Mouse (Mus musculus) neural tube, embryonic 15.5 days (tissue): ENCODE measurements around the gene Antxr2. TPM values are rescaled to one million over a fixed set of nuclear protein-coding genes. Genes with fewer than 3 reads are reported as not detected.
A peak's percentile ranks its signal among the peaks of the same experiment; 100 is the strongest.

Source experiments
- ATAC-seq: fragments of 200-750 bp; cut with Nextera tagmentation; 2 replicates; pipeline ENCODE4 v1.8.0; 2017; ENCODE audit warnings: mild to moderate bottlenecking, moderate TSS enrichment, moderate library complexity; ENCODE audit not compliant: low FRiP score
- H3K27ac ChIP-seq: fragments of 300-500 bp; sonication (generic); replicated peaks from 2 replicates; pipeline ENCODE4 v1.5.1; 2015; ENCODE audit warnings: mild to moderate bottlenecking, inconsistent platforms
- H3K27me3 ChIP-seq: fragments of 300-500 bp; sonication (generic); replicated peaks from 2 replicates; pipeline ENCODE4 v1.6.1; 2015; ENCODE audit warnings: inconsistent platforms
- H3K36me3 ChIP-seq: fragments of 300-500 bp; sonication (generic); 2 replicates; pipeline ENCODE4 v1.6.1; 2015; ENCODE audit warnings: inconsistent platforms
- H3K4me1 ChIP-seq: fragments of 300-500 bp; sonication (generic); 2 replicates; pipeline ENCODE4 v1.6.1; 2015; ENCODE audit warnings: inconsistent platforms
- H3K4me2 ChIP-seq: fragments of 300-500 bp; sonication (generic); 2 replicates; pipeline ENCODE4 v1.6.1; 2015; ENCODE audit warnings: inconsistent platforms, mild to moderate bottlenecking, moderate library complexity
- H3K4me3 ChIP-seq: fragments of 300-500 bp; sonication (generic); replicated peaks from 2 replicates; pipeline ENCODE4 v1.5.1; 2015; ENCODE audit warnings: mild to moderate bottlenecking, inconsistent platforms
- H3K9ac ChIP-seq: fragments of 300-500 bp; sonication (generic); replicated peaks from 2 replicates; pipeline ENCODE4 v1.6.1; 2015; ENCODE audit warnings: mild to moderate bottlenecking, inconsistent platforms
- H3K9me3 ChIP-seq: fragments of 300-500 bp; sonication (generic); replicated peaks from 2 replicates; pipeline ENCODE4 v1.6.1; 2016; ENCODE audit warnings: inconsistent platforms
- WGBS: fragments of 180-500 bp; shearing (Covaris S2); methylation state at CpG from one replicate; pipeline ENCODE4 v1.1.7; 2015; ENCODE audit warnings: mixed read lengths; 5-methylcytosine and 5-hydroxymethylcytosine counted together
- polyA plus RNA-seq: library from polyadenylated mRNA; unstranded; fragments of >200 nt; fragmentation: Nextera tagmentation; extraction: Ambion mirVana; gene quantifications from 2 replicates; pipeline ENCODE4 v1.2.1, GENCODE M21; 2015

Gene Antxr2
- 7.3 and 10.0 TPM in 2 replicates for polyA plus RNA-seq

GRCm38 (mm10) chr5:98030902-98031641 is at the start of gene Antxr2:
Gene Antxr2, minus strand, starts transcription at chr5:98031043.
- peak within 1 kb of the TSS; percentile 61 for H3K9ac ChIP-seq
- H3K27ac ChIP-seq: peak within 1 kb of the TSS; percentile 74
- H3K4me3 ChIP-seq: peak within 1 kb of the TSS; percentile 59
- H3K9me3 ChIP-seq: no peaks in the 10 kb centered on the region
- H3K36me3 ChIP-seq: no peaks in the 10 kb centered on the region
- H3K27me3 ChIP-seq: peaks cover 4% of the 10 kb centered on the region; the same call in 1 of the 2 replicates
- H3K4me1 ChIP-seq: peaks cover 16% of the 10 kb centered on the region; the same call in 1 of the 2 replicates
- peak within 1 kb of the TSS; percentile 99 for H3K4me2 ChIP-seq
- peak; percentile 65 for ATAC-seq
- WGBS: 3% methylated on average over 57 of the region's 58 CpGs

- Histone ChIP-seq H3K9me3 (no peaks in the 10 kb centered on the region), H3K4me2 (no peak overlapping the region), H3K27ac (no peak overlapping the region), H3K36me3 (no peaks in the 10 kb centered on the region), H3K4me3 (no peak overlapping the region), H3K4me1 (no peaks in the 10 kb centered on the region), H3K9ac (no peak overlapping the region), H3K27me3 (no peaks in the 10 kb centered on the region)
- no peak for ATAC-seq
- 69% methylated on average over 3 of the region's 3 CpGs for WGBS
These were observed 45.8 kb upstream of the Antxr2 start for GRCm38 (mm10) chr5:98076612-98077011.

GRCm38 (mm10) chr5:98069191-98069590 is 38.3 kb upstream of the Antxr2 start:
- no peak for ATAC-seq
- H3K27me3 ChIP-seq: no peaks in the 10 kb centered on the region
- WGBS: 53% methylated on average over 4 of the region's 4 CpGs
- no peak overlapping the region for H3K4me3 ChIP-seq
- H3K36me3 ChIP-seq: no peaks in the 10 kb centered on the region
- no peaks in the 10 kb centered on the region for H3K4me1 ChIP-seq
- no peaks in the 10 kb centered on the region for H3K9me3 ChIP-seq
- no peak overlapping the region for H3K9ac ChIP-seq
- H3K4me2 ChIP-seq: no peak overlapping the region
- H3K27ac ChIP-seq: no peak overlapping the region

- 93% methylated on average over 6 of the region's 6 CpGs for WGBS
- Histone ChIP-seq H3K9me3 (no peaks in the 10 kb centered on the region), H3K27me3 (no peaks in the 10 kb centered on the region), H3K4me1 (no peaks in the 10 kb centered on the region), H3K27ac (no peak overlapping the region), H3K4me2 (no peak overlapping the region), H3K4me3 (no peak overlapping the region), H3K36me3 (no peaks in the 10 kb centered on the region), H3K9ac (no peak overlapping the region)
- ATAC-seq: no peak
These were observed 24.4 kb upstream of the Antxr2 start for GRCm38 (mm10) chr5:98055275-98055674.

- ATAC-seq: no peak
- Histone ChIP-seq H3K4me2 (no peak overlapping the region), H3K27me3 (no peaks in the 10 kb centered on the region), H3K27ac (no peak overlapping the region), H3K36me3 (no peaks in the 10 kb centered on the region), H3K9me3 (no peaks in the 10 kb centered on the region), H3K4me1 (no peaks in the 10 kb centered on the region), H3K9ac (no peak overlapping the region), H3K4me3 (no peak overlapping the region)
- 94% methylated on average over 1 of the region's 1 CpGs for WGBS
These were observed 24.0 kb upstream of the Antxr2 start for GRCm38 (mm10) chr5:98054834-98055233.

- Histone ChIP-seq H3K4me2 (no peak overlapping the region), H3K27me3 (peaks cover 4% of the 10 kb centered on the region; the same call in 1 of the 2 replicates), H3K4me1 (peaks cover 14% of the 10 kb centered on the region; the same call in 1 of the 2 replicates), H3K36me3 (no peaks in the 10 kb centered on the region), H3K9ac (no peak overlapping the region), H3K9me3 (no peaks in the 10 kb centered on the region), H3K27ac (no peak overlapping the region), H3K4me3 (no peak overlapping the region)
- WGBS: 79% methylated on average over 2 of the region's 2 CpGs
- ATAC-seq: no peak
These were observed 4.1 kb upstream of the Antxr2 start for GRCm38 (mm10) chr5:98034928-98035327.

GRCm38 (mm10) chr5:98034207-98034606 is 3.4 kb upstream of the Antxr2 start:
- 70% methylated on average over 2 of the region's 2 CpGs for WGBS
- ATAC-seq: no peak
- H3K27me3 ChIP-seq: peaks cover 4% of the 10 kb centered on the region; the same call in 1 of the 2 replicates

GRCm38 (mm10) chr5:98032803-98033420 is 2.1 kb upstream of the Antxr2 start:
- peaks cover 4% of the 10 kb centered on the region; the same call in 1 of the 2 replicates for H3K27me3 ChIP-seq
- H3K4me2 ChIP-seq: no peak overlapping the region
- peaks cover 16% of the 10 kb centered on the region; the same call in 1 of the 2 replicates for H3K4me1 ChIP-seq
- H3K4me3 ChIP-seq: no peak overlapping the region
- WGBS: 74% methylated on average over 7 of the region's 7 CpGs
- no peak for ATAC-seq
- no peaks in the 10 kb centered on the region for H3K36me3 ChIP-seq
- H3K9me3 ChIP-seq: no peaks in the 10 kb centered on the region
- H3K9ac ChIP-seq: no peak overlapping the region
- no peak overlapping the region for H3K27ac ChIP-seq

More at GRCm38 (mm10) chr5:98034207-98034606, 3.4 kb upstream of the Antxr2 start:
- Histone ChIP-seq H3K27ac (no peak overlapping the region), H3K4me1 (peaks cover 16% of the 10 kb centered on the region; the same call in 1 of the 2 replicates), H3K4me2 (no peak overlapping the region), H3K36me3 (no peaks in the 10 kb centered on the region), H3K9ac (no peak overlapping the region), H3K4me3 (no peak overlapping the region), H3K9me3 (no peaks in the 10 kb centered on the region)

GRCm38 (mm10) chr5:98030091-98030901 is 547 bp downstream of the Antxr2 start:
- peak; percentile 76 for ATAC-seq
- no peaks in the 10 kb centered on the region for H3K9me3 ChIP-seq
- H3K4me1 ChIP-seq: peaks cover 16% of the 10 kb centered on the region; the same call in 1 of the 2 replicates
- no peaks in the 10 kb centered on the region for H3K36me3 ChIP-seq
- H3K9ac ChIP-seq: peak overlapping the region; percentile 61
- H3K4me3 ChIP-seq: peak overlapping the region; percentile 59
- H3K27me3 ChIP-seq: peaks cover 4% of the 10 kb centered on the region; the same call in 1 of the 2 replicates
- peak overlapping the region; percentile 99 for H3K4me2 ChIP-seq
- peak overlapping the region; percentile 74 for H3K27ac ChIP-seq
- under 1% methylated on average over 36 of the region's 36 CpGs for WGBS

GRCm38 (mm10) chr5:98027688-98028389 is 3.0 kb downstream of the Antxr2 start:
- Histone ChIP-seq H3K4me2 (peak overlapping the region; percentile 99; the same call in 1 of the 2 replicates), H3K4me1 (peaks cover 16% of the 10 kb centered on the region; the same call in 1 of the 2 replicates)
- ATAC-seq: no peak

GRCm38 (mm10) chr5:98025921-98026320 is 4.9 kb downstream of the Antxr2 start:
- Histone ChIP-seq H3K9ac (no peak overlapping the region), H3K4me3 (no peak overlapping the region), H3K36me3 (no peaks in the 10 kb centered on the region), H3K9me3 (no peaks in the 10 kb centered on the region), H3K27ac (no peak overlapping the region), H3K27me3 (no peaks in the 10 kb centered on the region), H3K4me1 (peaks cover 10% of the 10 kb centered on the region; the same call in 1 of the 2 replicates), H3K4me2 (no peak overlapping the region)
- WGBS: 91% methylated on average over 2 of the region's 2 CpGs
- no peak for ATAC-seq

More at GRCm38 (mm10) chr5:98027688-98028389, 3.0 kb downstream of the Antxr2 start:
- Histone ChIP-seq H3K27me3 (peaks cover 4% of the 10 kb centered on the region; the same call in 1 of the 2 replicates), H3K4me3 (no peak overlapping the region), H3K36me3 (no peaks in the 10 kb centered on the region), H3K27ac (no peak overlapping the region), H3K9me3 (no peaks in the 10 kb centered on the region), H3K9ac (no peak overlapping the region)
- WGBS: 77% methylated on average over 8 of the region's 8 CpGs
